Mouse (Mus musculus) lung, postnatal 0 days (tissue): ENCODE results near the gene Gm7137.

Source experiments
- CTCF ChIP-seq: IDR thresholded peaks from 2 replicates; pipeline ENCODE4 v1.5.1; 2016; ENCODE audit warnings: antibody characterized with exemption, mild to moderate bottlenecking
- EP300 ChIP-seq: IDR thresholded peaks from 2 replicates; pipeline ENCODE4 v1.6.1; 2016; ENCODE audit warnings: antibody characterized with exemption, mild to moderate bottlenecking, control low read depth

DNA sequence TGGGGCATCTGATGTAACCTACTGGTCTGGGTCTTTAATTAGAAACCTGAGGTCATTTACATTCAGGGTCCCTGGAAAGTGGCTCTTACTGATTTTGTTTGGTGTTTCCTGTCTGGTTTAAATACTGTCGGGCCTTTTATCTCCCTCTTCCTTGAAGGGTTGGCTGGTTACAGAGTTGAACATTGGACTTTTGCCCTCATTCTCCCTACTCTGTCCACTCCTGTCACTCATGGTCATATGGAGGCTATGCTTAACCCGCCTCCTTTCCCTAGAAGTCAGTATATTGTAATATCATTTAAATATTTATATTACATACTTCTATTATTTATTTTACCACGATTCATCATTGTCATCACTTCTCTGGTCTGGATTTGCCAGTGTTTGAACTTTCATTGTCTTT, 16.1 kb upstream of the Gm7137 start:
- no peak for TF ChIP-seq CTCF
- no peak for TF ChIP-seq EP300
